Mouse (Mus musculus) limb, embryonic 13.5 days (tissue): ENCODE results near the gene Vcp. TPM values are rescaled to one million over a fixed set of nuclear protein-coding genes. Genes with fewer than 3 reads are reported as not detected.
A peak's percentile ranks its signal among the peaks of the same experiment; 100 is the strongest.

ENCODE experiments used
- ATAC-seq: fragments of 200-750 bp; cut with Nextera tagmentation; 2 replicates; pipeline ENCODE4 v1.8.0; 2017; ENCODE audit warnings: low read depth, moderate number of reproducible peaks, moderate TSS enrichment; ENCODE audit not compliant: low FRiP score
- H3K27ac ChIP-seq: fragments of 300-500 bp; sonication (generic); 2 replicates; pipeline ENCODE4 v1.5.1; 2015; ENCODE audit warnings: inconsistent platforms, mild to moderate bottlenecking, moderate library complexity
- H3K27me3 ChIP-seq: fragments of 300-500 bp; sonication (generic); 2 replicates; pipeline ENCODE4 v1.6.1; 2015; ENCODE audit warnings: mild to moderate bottlenecking, inconsistent platforms
- H3K36me3 ChIP-seq: fragments of 300-500 bp; sonication (generic); 2 replicates; pipeline ENCODE4 v1.6.1; 2015; ENCODE audit warnings: inconsistent platforms, mild to moderate bottlenecking, moderate library complexity
- H3K4me1 ChIP-seq: fragments of 300-500 bp; sonication (generic); 2 replicates; pipeline ENCODE4 v1.6.1; 2015; ENCODE audit warnings: inconsistent platforms
- H3K4me2 ChIP-seq: fragments of 300-500 bp; sonication (generic); replicated peaks from 2 replicates; pipeline ENCODE4 v1.6.1; 2015; ENCODE audit warnings: inconsistent platforms, mild to moderate bottlenecking, moderate library complexity
- H3K4me3 ChIP-seq: fragments of 300-500 bp; sonication (generic); 2 replicates; pipeline ENCODE4 v1.5.1; 2015; ENCODE audit warnings: moderate library complexity, mild to moderate bottlenecking, inconsistent platforms
- H3K9ac ChIP-seq: fragments of 300-500 bp; sonication (generic); 2 replicates; pipeline ENCODE4 v1.6.1; 2015; ENCODE audit warnings: mild to moderate bottlenecking, inconsistent platforms
- H3K9me3 ChIP-seq: fragments of 300-500 bp; sonication (generic); 2 replicates; pipeline ENCODE4 v1.6.1; 2016; ENCODE audit warnings: inconsistent platforms
- WGBS: fragments of 180-500 bp; shearing (Covaris S2); methylation state at CpG from one replicate; pipeline ENCODE4 v1.1.7; 2015; 5-methylcytosine and 5-hydroxymethylcytosine counted together
- polyA plus RNA-seq: library from polyadenylated mRNA; unstranded; fragments of >200 nt; fragmentation: Nextera tagmentation; extraction: Ambion mirVana; gene quantifications from 2 replicates; pipeline ENCODE4 v1.2.1, GENCODE M21; 2015

Vcp gene
- polyA plus RNA-seq, 1 experiment from 2014 or later, result 608 TPM

DNA sequence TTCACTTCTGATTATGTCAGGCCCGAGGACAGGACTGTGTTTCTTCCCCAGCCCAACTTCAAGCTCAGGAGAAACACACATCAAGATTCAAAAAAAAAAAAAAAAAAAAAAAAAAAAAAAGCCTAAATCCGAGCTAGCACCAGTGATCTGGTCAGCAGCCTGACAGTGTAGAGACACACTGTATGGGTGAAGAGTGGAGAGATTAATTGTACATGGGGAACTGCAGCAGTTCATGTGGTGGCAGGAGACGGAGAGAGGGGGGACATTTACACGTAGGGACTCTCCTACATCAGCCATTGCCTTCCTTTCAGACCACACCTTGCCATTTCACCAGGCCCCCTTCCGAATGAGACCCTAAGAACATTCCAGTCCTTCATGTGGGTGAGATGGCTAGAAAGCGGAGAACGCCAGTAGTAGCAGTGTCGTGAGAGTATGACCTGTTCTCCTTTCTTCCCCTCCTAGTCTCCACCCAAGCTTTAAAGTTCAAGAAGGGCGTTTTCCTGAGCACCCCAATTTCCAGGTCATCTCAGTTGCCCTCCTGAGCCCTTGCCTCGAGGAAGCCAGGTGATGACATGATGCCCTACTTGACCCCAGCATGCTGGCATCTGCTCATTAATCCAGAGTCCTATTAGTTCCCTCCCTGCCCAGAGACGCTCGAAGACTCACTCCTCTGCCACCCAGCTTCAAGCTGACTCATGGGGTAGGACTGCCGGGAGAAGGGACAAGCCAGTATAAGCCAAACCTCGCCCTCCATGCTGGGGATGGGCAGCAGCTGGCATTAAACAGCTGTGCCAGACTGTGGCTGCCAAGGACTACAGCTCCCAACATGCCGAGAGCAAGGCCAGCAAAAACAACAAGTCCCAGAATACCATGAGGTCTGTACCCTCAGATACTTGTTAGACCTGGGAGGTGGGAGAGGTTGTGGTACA lies 38.5 kb upstream of the Vcp start:
- H3K36me3 ChIP-seq, result peaks cover 29% of the 10 kb centered on the region
- no peaks in the 10 kb centered on the region for H3K9me3 ChIP-seq
- H3K4me3 ChIP-seq, result peak overlapping the region; percentile 77
- H3K4me2 ChIP-seq, result peak overlapping the region; percentile 85
- H3K4me1 ChIP-seq, result peaks cover 25% of the 10 kb centered on the region
- 55% methylated on average over 15 of the region's 15 CpGs for WGBS
- no peaks in the 10 kb centered on the region for H3K27me3 ChIP-seq
- 0 out of 2 replicates have a peak overlapping the region, but pooled peaks have one; percentile 67 for H3K27ac ChIP-seq
- ATAC-seq, result no peak
- H3K9ac ChIP-seq, result peak overlapping the region; percentile 80

GRCm38 (mm10) chr4:43037860-43038566 lies 37.7 kb upstream of the Vcp start:
- 65% methylated on average over 4 of the region's 4 CpGs for WGBS
- Histone ChIP-seq H3K36me3 (peaks cover 37% of the 10 kb centered on the region), H3K4me1 (peaks cover 23% of the 10 kb centered on the region), H3K27me3 (no peaks in the 10 kb centered on the region), H3K4me2 (peak overlapping the region; percentile 21; the same call in 1 of the 2 replicates), H3K4me3 (no peak overlapping the region), H3K27ac (no peak overlapping the region), H3K9ac (no peak overlapping the region), H3K9me3 (no peaks in the 10 kb centered on the region)
- ATAC-seq, result no peak

DNA sequence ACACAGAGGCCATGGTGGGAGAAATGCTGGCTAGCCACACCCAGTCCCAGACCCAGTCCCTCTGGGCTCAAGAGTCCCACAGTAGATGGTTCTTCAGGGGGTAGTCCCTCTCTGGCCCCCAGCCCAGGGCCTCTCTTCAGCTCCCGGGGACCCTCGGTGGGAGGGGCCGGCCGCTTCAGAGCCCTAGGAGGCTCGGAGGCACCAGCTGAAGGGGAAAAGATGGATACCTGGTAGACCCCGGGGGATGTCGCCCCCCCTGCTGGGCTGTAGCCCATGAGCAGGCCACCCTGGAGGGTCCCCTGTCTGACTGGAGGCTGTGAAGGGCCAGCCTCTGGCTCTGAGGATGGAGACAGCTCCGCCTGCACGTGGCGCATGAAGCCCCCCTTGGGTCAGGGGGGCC lies 36.0 kb upstream of the Vcp start:
- Histone ChIP-seq H3K9ac (no peak overlapping the region), H3K9me3 (no peaks in the 10 kb centered on the region), H3K4me3 (no peak overlapping the region), H3K27me3 (no peaks in the 10 kb centered on the region), H3K4me1 (peaks cover 30% of the 10 kb centered on the region), H3K36me3 (peaks cover 43% of the 10 kb centered on the region), H3K4me2 (no peak overlapping the region), H3K27ac (no peak overlapping the region)
- no peak for ATAC-seq
- whole genome bisulfite sequencing, result 89% methylated on average over 10 of the region's 10 CpGs

DNA sequence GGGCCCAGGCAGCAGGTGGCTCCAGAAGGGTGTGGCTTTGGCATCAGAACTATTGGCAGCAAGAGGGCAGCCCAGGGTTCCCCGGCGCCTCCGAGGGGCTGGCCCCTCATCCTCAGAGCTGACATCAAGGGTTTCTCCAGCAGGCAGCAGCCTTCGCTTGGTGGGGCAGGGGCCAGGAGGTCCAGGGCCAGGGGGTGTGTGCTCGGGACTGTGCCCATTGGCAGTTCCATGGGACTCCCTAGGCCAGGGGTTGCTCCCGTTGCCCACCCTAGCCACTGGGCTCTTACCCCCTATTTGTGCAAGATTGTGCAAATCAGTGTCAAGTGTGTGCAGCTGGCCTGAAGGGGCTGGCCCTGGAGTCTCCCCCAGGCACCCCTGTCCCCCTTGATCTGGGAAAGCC lies 35.5 kb upstream of the Vcp start:
- peaks cover 30% of the 10 kb centered on the region for H3K4me1 ChIP-seq
- no peak overlapping the region for H3K4me2 ChIP-seq
- no peaks in the 10 kb centered on the region for H3K9me3 ChIP-seq
- no peak overlapping the region for H3K4me3 ChIP-seq
- no peak for ATAC-seq
- H3K36me3 ChIP-seq, result peaks cover 43% of the 10 kb centered on the region
- 0 out of 2 replicates have a peak overlapping the region, but pooled peaks have one; percentile 25 for H3K9ac ChIP-seq
- H3K27me3 ChIP-seq, result no peaks in the 10 kb centered on the region
- H3K27ac ChIP-seq, result no peak overlapping the region
- WGBS, result 84% methylated on average over 6 of the region's 6 CpGs

DNA sequence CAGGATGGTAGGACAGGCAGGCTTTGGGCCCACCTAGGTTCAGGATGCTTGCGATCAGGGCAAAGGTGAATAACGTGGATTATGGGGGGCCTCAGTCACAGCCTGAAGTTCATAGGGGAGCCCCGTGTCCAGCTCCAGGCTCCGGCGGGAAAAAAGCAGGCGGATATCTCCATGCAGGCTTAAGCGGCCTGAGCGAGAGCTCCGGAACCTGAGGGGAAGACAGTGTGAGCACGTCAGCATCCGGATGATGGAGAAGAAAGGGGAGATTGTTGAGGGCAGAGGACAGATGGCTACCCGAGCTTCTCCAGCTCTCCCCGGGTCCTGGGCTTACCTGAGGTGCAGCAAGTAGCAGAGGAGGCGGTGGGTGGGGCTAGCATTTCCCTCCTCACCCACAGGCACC lies 33.2 kb upstream of the Vcp start:
- Histone ChIP-seq H3K9me3 (no peaks in the 10 kb centered on the region), H3K27me3 (no peaks in the 10 kb centered on the region), H3K36me3 (peaks cover 59% of the 10 kb centered on the region), H3K4me1 (peaks cover 23% of the 10 kb centered on the region), H3K4me2 (no peak overlapping the region), H3K27ac (no peak overlapping the region), H3K9ac (no peak overlapping the region), H3K4me3 (no peak overlapping the region)
- 84% methylated on average over 14 of the region's 14 CpGs for WGBS
- ATAC-seq, result no peak

DNA sequence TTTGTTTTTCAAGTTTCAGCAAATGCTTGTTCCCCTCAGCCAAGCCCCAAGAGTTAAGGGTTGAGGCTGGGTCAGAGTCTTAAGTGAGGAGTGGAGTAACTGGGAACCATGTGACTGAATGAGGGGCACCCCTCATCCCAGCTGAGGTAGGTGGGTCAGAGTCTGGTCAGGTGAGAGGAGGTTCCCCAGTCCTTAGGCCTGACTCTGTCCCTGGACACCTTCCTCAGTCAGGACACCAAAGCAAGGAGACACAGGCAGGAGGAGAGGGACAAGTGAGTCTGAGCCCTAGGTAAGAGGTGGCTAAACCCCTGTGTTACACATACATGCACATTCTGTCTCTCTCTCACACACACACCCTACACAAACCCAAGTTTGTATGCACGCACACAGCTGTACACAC lies 32.2 kb upstream of the Vcp start:
- WGBS, result 100% methylated on average over 1 of the region's 1 CpGs
- no peak overlapping the region for H3K4me2 ChIP-seq
- H3K9ac ChIP-seq, result no peak overlapping the region
- peaks cover 69% of the 10 kb centered on the region for H3K36me3 ChIP-seq
- H3K4me3 ChIP-seq, result no peak overlapping the region
- no peak for ATAC-seq
- H3K27ac ChIP-seq, result no peak overlapping the region
- H3K27me3 ChIP-seq, result no peaks in the 10 kb centered on the region
- no peaks in the 10 kb centered on the region for H3K9me3 ChIP-seq
- H3K4me1 ChIP-seq, result peaks cover 15% of the 10 kb centered on the region

DNA sequence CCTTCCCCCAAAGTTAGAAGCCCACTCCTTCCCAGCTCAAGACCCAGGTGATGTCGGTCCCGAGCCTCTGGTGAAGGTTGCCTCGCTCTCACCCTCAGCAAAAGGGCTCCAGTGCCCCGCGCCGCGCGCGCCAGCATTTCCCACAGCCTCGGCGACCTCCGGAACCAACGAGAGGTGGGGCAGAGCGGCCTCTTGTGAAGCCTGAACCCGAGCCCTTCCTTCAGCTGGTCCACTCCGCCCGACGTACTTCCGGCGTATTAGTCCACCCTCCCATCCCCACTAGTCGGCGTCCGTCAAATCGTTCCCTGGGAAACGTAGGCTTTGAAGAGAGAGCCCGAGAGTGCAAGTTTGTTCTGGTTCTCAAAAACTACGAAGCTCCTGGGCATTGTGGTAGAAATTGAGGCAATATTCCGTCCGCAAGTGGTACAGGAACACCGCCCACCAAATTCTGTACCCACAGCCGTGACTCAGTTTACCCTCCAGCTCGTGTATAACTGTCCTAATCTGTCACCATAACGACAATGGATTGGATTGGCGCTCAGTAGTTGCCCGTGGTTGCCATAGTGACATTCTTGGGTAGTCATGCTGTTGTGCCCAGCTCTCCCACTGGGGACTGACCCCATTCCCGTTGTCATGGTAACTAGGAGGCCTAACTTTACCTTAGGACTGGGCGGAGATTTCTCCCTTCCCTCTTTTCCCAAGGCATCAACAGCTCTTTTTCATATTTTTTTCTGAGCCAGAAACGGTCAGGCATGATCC lies 31.1 kb upstream of the Vcp start, which contains the start of gene Stoml2:
TSS of gene Stoml2 (minus strand) at position 474 of the 759 bp plus-strand sequence.
- no peaks in the 10 kb centered on the region for H3K9me3 ChIP-seq
- H3K27ac ChIP-seq, result peak within 1 kb of the TSS; percentile 87
- peak within 1 kb of the TSS; percentile 77 for H3K4me2 ChIP-seq
- H3K4me1 ChIP-seq, result peaks cover 15% of the 10 kb centered on the region
- peak within 1 kb of the TSS; percentile 85 for H3K4me3 ChIP-seq
- WGBS, result under 1% methylated on average over 38 of the region's 38 CpGs
- ATAC-seq, result peak; percentile 96
- H3K27me3 ChIP-seq, result no peaks in the 10 kb centered on the region
- peak within 1 kb of the TSS; percentile 94 for H3K9ac ChIP-seq
- H3K36me3 ChIP-seq, result peaks cover 75% of the 10 kb centered on the region

DNA sequence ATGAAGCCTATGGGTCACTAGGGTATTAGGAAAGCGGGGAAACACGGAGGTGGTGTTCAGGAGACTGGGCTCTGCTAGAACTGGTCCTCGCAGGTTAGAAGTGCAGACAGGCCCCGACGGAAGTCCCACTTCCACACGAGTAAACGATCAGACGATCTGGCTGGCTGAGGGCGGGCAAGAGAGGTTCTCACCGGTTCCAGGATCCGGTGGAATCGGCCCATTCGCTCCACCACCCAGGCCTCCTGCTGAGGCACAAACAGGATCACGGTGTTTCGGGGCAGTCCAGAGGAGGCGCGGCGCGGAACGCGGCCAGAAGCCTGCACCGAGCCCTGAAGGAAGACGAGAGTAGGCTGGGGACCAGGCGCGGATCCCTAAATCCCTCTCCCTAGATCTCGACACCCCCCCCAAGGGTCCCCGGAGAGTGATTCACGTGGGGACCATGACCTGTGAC lies 30.5 kb upstream of the Vcp start:
- Histone ChIP-seq H3K27me3 (no peaks in the 10 kb centered on the region), H3K36me3 (peaks cover 72% of the 10 kb centered on the region), H3K9me3 (no peaks in the 10 kb centered on the region), H3K4me3 (peak overlapping the region; percentile 85), H3K9ac (peak overlapping the region; percentile 94), H3K4me1 (peaks cover 15% of the 10 kb centered on the region), H3K27ac (peak overlapping the region; percentile 87), H3K4me2 (peak overlapping the region; percentile 77)
- WGBS, result under 1% methylated on average over 28 of the region's 28 CpGs
- ATAC-seq, result peak; percentile 62

- Histone ChIP-seq H3K4me3 (peak overlapping the region; percentile 85), H3K27ac (peak overlapping the region; percentile 87; the same call in 1 of the 2 replicates), H3K4me1 (peaks cover 15% of the 10 kb centered on the region), H3K9me3 (no peaks in the 10 kb centered on the region), H3K36me3 (peaks cover 69% of the 10 kb centered on the region), H3K4me2 (peak overlapping the region; percentile 77), H3K9ac (peak overlapping the region; percentile 94), H3K27me3 (no peaks in the 10 kb centered on the region)
- ATAC-seq, result no peak
- WGBS, result 74% methylated on average over 9 of the region's 9 CpGs
Measured at GRCm38 (mm10) chr4:43030352-43030751, 30.0 kb upstream of the Vcp start.

DNA sequence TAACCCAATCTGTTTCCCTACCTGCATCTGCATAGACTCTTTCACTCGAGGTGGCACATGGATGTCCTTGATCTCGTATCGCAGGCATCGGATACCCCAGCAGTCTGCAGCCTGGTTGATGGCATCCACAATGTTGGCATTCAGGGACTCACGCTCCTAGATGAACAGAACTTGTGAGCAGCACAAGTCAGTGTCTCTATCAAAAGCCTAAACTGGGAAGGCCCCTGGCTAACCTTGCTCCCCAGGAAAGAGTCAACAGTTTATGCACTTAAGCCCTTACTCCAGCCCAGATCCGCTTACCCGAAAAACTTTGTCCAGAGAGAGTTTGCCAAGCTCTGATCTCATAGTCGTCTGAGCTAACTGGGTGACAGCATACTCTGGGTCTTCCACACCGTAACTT lies 29.4 kb upstream of the Vcp start:
- ATAC-seq, result no peak
- whole genome bisulfite sequencing, result 94% methylated on average over 9 of the region's 9 CpGs
- no peak overlapping the region for H3K27ac ChIP-seq
- H3K27me3 ChIP-seq, result no peaks in the 10 kb centered on the region
- peak overlapping the region; percentile 85; the same call in 1 of the 2 replicates for H3K4me3 ChIP-seq
- peak overlapping the region; percentile 94; the same call in 1 of the 2 replicates for H3K9ac ChIP-seq
- peaks cover 18% of the 10 kb centered on the region for H3K4me1 ChIP-seq
- peak overlapping the region; percentile 77 for H3K4me2 ChIP-seq
- H3K9me3 ChIP-seq, result no peaks in the 10 kb centered on the region
- peaks cover 64% of the 10 kb centered on the region for H3K36me3 ChIP-seq

DNA sequence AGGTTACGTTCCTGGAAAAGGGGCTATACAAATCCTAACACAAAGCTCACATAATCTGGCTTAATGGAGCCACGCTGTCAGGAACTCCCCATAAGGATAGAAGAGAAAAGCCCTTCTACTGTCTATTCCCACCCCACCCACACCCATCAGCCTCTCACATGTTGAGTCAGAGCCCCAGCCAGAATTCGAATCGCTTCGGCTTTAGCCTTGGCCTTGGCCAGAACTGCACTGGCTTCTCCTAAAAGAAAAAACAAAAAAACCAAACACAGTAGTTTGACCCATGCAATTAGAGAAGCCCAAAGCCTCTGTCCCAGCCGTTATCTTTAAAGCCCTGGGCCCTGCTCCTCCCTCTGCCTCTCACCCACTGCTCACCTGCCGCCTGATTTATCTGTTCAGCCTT lies 28.8 kb upstream of the Vcp start:
- H3K36me3 ChIP-seq, result peaks cover 57% of the 10 kb centered on the region
- H3K4me2 ChIP-seq, result no peak overlapping the region
- H3K27ac ChIP-seq, result no peak overlapping the region
- H3K27me3 ChIP-seq, result no peaks in the 10 kb centered on the region
- H3K4me1 ChIP-seq, result peaks cover 24% of the 10 kb centered on the region
- ATAC-seq, result no peak
- no peak overlapping the region for H3K4me3 ChIP-seq
- no peak overlapping the region for H3K9ac ChIP-seq
- WGBS, result 92% methylated on average over 7 of the region's 7 CpGs
- H3K9me3 ChIP-seq, result no peaks in the 10 kb centered on the region
